Mouse (Mus musculus) cortical plate, adult 2 months (tissue): Measurements from ENCODE around the gene Vps13a.

Experiments
- CTCF ChIP-seq: fragments of 200-500 bp; IDR thresholded peaks from 2 replicates; pipeline ENCODE4 v1.5.1; 2011; ENCODE audit warnings: mild to moderate bottlenecking, control low read depth, low read length; ENCODE audit not compliant: insufficient read depth; ENCODE audit errors: extremely low read depth
- POLR2A ChIP-seq: fragments of 200-500 bp; IDR thresholded peaks from 2 replicates; pipeline ENCODE4 v1.6.1; 2011; ENCODE audit warnings: mild to moderate bottlenecking, low read length, control low read depth; ENCODE audit not compliant: insufficient read depth; ENCODE audit errors: extremely low read depth

DNA sequence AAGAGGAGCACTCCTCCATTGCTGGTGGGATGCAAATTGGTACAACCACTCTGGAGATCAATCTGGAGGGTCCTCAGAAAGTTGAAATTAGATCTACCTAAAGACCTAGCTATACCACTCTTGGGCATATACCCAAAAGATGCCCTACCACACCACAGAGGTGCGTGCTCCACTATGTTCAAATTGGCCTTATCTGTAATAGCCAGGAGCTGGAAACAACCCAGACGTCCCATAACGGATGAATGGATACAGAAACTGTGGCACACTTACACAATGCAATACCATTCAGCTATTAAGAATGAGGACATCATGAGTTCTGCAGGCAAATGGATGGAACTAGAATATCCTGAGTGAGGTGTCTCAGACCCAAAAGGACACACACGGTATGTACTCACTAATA lies 43.9 kb downstream of the Vps13a start:
- TF ChIP-seq CTCF (no peak), POLR2A (no peak)
